Mouse (Mus musculus): ENCODE data around the gene Ptpre.

DNA sequence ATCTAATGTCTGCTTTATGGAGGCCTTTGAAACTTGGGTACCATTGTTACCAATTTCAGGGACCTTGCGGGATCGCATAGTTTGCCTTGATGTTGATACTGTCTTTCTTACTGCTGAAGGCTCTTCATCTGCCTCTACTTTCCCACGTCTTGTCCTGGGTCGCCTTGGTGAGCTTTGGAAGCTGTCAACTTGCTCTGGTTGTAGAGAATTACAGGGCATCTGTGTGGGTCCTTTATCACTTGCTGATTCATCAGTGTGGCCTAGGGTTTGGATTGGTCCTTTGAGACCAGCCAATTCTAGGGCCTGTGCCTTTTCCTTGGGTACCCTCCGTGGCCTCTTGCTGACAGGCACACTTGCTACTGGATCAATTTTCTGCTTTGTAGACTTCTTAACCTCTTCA, 157.5 kb downstream of the Ptpre start:
- TF ChIP-seq CTCF (IDR thresholded peaks at IDR 0.05; ENCODE audit: low read depth) = no peak
- no peak for TF ChIP-seq EP300 (IDR thresholded peaks at IDR 0.05; ENCODE audit: low read depth)

Data from liver, embryonic 14.5 days (tissue).